Mouse (Mus musculus): Measurements from ENCODE around the gene Tmem160. TPM values are rescaled to one million over a fixed set of nuclear protein-coding genes. Genes with fewer than 3 reads are reported as not detected.

The Tmem160 gene
- polyA plus RNA-seq, 1 experiment: 125 TPM

DNA sequence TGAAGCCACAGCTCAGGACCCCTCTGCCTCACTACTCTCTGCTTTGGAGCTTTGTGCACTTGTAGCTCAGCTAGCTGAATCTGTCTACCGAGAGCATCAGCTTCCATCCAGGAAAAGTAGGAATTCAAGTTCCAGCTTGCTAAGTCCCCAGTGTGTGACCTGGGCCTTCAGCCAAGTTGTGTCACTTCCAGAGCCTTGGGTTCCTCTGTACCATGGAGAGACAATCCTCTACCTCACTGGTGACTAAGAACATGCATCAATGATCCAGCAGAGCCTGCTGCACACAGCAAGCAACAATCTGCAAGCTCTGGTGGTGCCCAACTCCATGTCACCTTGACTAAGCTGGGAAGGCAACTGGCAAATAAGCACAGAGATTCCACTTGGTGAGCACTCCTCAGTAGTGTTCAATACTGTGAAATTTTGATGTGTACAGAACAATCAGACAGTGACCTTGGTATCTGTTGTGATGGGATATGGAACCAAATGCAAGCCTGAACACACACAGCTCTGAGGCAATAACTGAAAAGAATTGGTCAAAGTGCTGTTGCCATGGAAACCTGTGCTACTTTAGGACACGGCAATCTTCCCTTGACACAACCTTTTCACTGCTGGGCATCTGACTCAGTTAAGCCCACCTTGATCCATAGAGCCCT, 52.1 kb downstream of the Tmem160 start:
- Histone ChIP-seq H3K4me1 (ENCODE audit: control insufficient read depth, insufficient read depth, low read length) (0 out of 2 replicates have a peak, but pooled peaks cover 5% of the 10 kb centered on the region), H3K27ac (ENCODE audit: insufficient read depth, low read depth, low read length) (no peak overlapping the region), H3K36me3 (ENCODE audit: control insufficient read depth, insufficient read depth, low read length) (no peaks in the 10 kb centered on the region; the same call in 1 of the 2 replicates), H3K4me3 (ENCODE audit: insufficient read depth, low read depth, low read length) (no peak overlapping the region), H3K27me3 (replicated peaks; ENCODE audit: control insufficient read depth, insufficient read depth, low read length) (no peaks in the 10 kb centered on the region)
- TF ChIP-seq CTCF (conservative IDR thresholded peaks at IDR 0.05; ENCODE audit: insufficient read depth, insufficient read length, low read depth, low read length) (no peak), POLR2A (IDR thresholded peaks at IDR 0.05; ENCODE audit: low read depth, low read length) (no peak)
- 35% methylated on average over 2 of the region's 2 CpGs for WGBS
- DNase-seq: peak; percentile 46

Other genes starting within 250 kb of the Tmem160 start
- gene Dhx34, start 230.7 kb upstream of the Tmem160 start, polyA plus RNA-seq (2012; rRNA removed): 22.7 and 28.9 TPM in 2 replicates
- gene C5ar2, start 208.6 kb upstream of the Tmem160 start, polyA plus RNA-seq (2012; rRNA removed): 0.34 and 0.39 TPM in 2 replicates
- 3.4 and 4.2 TPM in 2 replicates for gene C5ar1, start 193.2 kb upstream of the Tmem160 start, polyA plus RNA-seq (2012; rRNA removed)
- gene Inafm1, start 179.2 kb upstream of the Tmem160 start, polyA plus RNA-seq (2012; rRNA removed): 23.1 and 30.7 TPM in 2 replicates
- gene Ccdc9, start 166.0 kb upstream of the Tmem160 start, polyA plus RNA-seq (2012; rRNA removed): 23.3 and 24.3 TPM in 2 replicates
- 5.1 and 5.2 TPM in 2 replicates for gene Bbc3, start 144.4 kb upstream of the Tmem160 start, polyA plus RNA-seq (2012; rRNA removed)
- 23.0 and 29.2 TPM in 2 replicates for gene Sae1, start 65.0 kb upstream of the Tmem160 start, polyA plus RNA-seq (2012; rRNA removed)
- gene Zc3h4, start 51.9 kb upstream of the Tmem160 start, polyA plus RNA-seq (2012; rRNA removed): 23.9 and 25.9 TPM in 2 replicates
- gene Npas1, start 24.9 kb downstream of the Tmem160 start, polyA plus RNA-seq (2012; rRNA removed): not detected in 2 replicates
- 25.7 and 28.6 TPM in 2 replicates for gene Arhgap35, start 162.2 kb downstream of the Tmem160 start, polyA plus RNA-seq (2012; rRNA removed)
- gene Ceacam15, start 222.9 kb downstream of the Tmem160 start, polyA plus RNA-seq (2012; rRNA removed): not detected in 2 replicates